Mouse (Mus musculus) granulocyte monocyte progenitor cell, adult 5-6 weeks (primary cell): ENCODE results near the gene Kcnd3. TPM values are rescaled to one million over a fixed set of nuclear protein-coding genes. Genes with fewer than 3 reads are reported as not detected.

Experiments used
- ATAC-seq: replicated peaks from 2 replicates; pipeline ENCODE4 v1.8.0; 2016; ENCODE audit warnings: mild to moderate bottlenecking, moderate TSS enrichment, inconsistent platforms; ENCODE audit not compliant: poor library complexity, severe bottlenecking
- total RNA-seq, 2 experiments: library from RNA; stranded (forward) in 1 of 2; stranded (reverse) in 1 of 2; fragments of 200-712, 200-1000 nt in 1 of 2; fragments of >200 nt in 1 of 2; fragmentation: Nextera tagmentation in 1 of 2; gene quantifications; 2 replicates each; pipeline ENCODE4 v1.2.3; 2014 to 2017

The Kcnd3 gene
- total RNA-seq, 2 experiments from 2014 or later, result not detected

- no peak for ATAC-seq
These were observed 190.1 kb downstream of the Kcnd3 start for GRCm38 (mm10) chr3:105642186-105642585.

GRCm38 (mm10) chr3:105643566-105643965, 191.4 kb downstream of the Kcnd3 start:
- no peak for ATAC-seq

- no peak for ATAC-seq
These were observed 196.9 kb downstream of the Kcnd3 start for GRCm38 (mm10) chr3:105648889-105649567.

GRCm38 (mm10) chr3:105653544-105654380, 201.6 kb downstream of the Kcnd3 start:
- peak; percentile 58 for ATAC-seq

GRCm38 (mm10) chr3:105655031-105655585, 203.0 kb downstream of the Kcnd3 start:
- no peak for ATAC-seq

GRCm38 (mm10) chr3:105660530-105660929, 208.4 kb downstream of the Kcnd3 start:
- no peak for ATAC-seq

- ATAC-seq, result no peak
These were observed 210.9 kb downstream of the Kcnd3 start for GRCm38 (mm10) chr3:105663043-105663442.

GRCm38 (mm10) chr3:105665105-105665765, 213.1 kb downstream of the Kcnd3 start:
- ATAC-seq, result no peak

GRCm38 (mm10) chr3:105666996-105667523, 214.9 kb downstream of the Kcnd3 start:
- no peak for ATAC-seq

GRCm38 (mm10) chr3:105668161-105668560, 216.0 kb downstream of the Kcnd3 start:
- ATAC-seq, result no peak

GRCm38 (mm10) chr3:105669776-105670175, 217.6 kb downstream of the Kcnd3 start:
- no peak for ATAC-seq

GRCm38 (mm10) chr3:105670801-105671200, 218.7 kb downstream of the Kcnd3 start:
- no peak for ATAC-seq

- peak; percentile 92 for ATAC-seq
These were observed 222.6 kb downstream of the Kcnd3 start for GRCm38 (mm10) chr3:105674595-105675218.

- ATAC-seq, result peak; percentile 62
These were observed 223.8 kb downstream of the Kcnd3 start for GRCm38 (mm10) chr3:105675932-105676331.

GRCm38 (mm10) chr3:105680346-105680745, 228.2 kb downstream of the Kcnd3 start:
- ATAC-seq, result no peak

- peak; percentile 4; the same call in 1 of the 2 replicates for ATAC-seq
These were observed 234.5 kb downstream of the Kcnd3 start for GRCm38 (mm10) chr3:105686394-105687323.

GRCm38 (mm10) chr3:105687324-105688060, 235.4 kb downstream of the Kcnd3 start, which contains the start of gene Ddx20:
Gene Ddx20 (minus strand): TSS chr3:105687574.
- peak; percentile 89 for ATAC-seq

- ATAC-seq, result peak; percentile 14
These were observed 236.4 kb downstream of the Kcnd3 start for GRCm38 (mm10) chr3:105688536-105688935.
